Mouse (Mus musculus): ENCODE measurements around the gene Fam173a. TPM values are rescaled to one million over a fixed set of nuclear protein-coding genes. Genes with fewer than 3 reads are reported as not detected.

The Fam173a gene
- total and polyA plus RNA-seq, 2 experiments from 2014 or later: 76.0 to 84.2 TPM

GRCm38 (mm10) chr17:25824362-25825142, 31.9 kb upstream of the Fam173a start:
- Histone ChIP-seq H3K4me3 (ENCODE audit: low read depth, low read length) (peak overlapping the region; percentile 52; the same call in 1 of the 2 replicates), H3K36me3 (ENCODE audit: insufficient read depth) (peaks cover 28% of the 10 kb centered on the region), H3K27me3 (ENCODE audit: insufficient read depth, low read length) (no peaks in the 10 kb centered on the region), H3K27ac (ENCODE audit: low read depth, low read length) (no peak overlapping the region), H3K9me3 (ENCODE audit: low read length) (no peaks in the 10 kb centered on the region), H3K9ac (no peak overlapping the region), H3K4me1 (ENCODE audit: insufficient read depth) (peaks cover 18% of the 10 kb centered on the region), H3K4me2 (ENCODE audit: low read depth) (peak overlapping the region; percentile 96)
- no peak for TF ChIP-seq CTCF (IDR thresholded peaks at IDR 0.05; ENCODE audit: low read depth)
- DNase-seq (no peak), ATAC-seq (no peak)
- 73% methylated on average over 17 of the region's 17 CpGs for WGBS

DNA sequence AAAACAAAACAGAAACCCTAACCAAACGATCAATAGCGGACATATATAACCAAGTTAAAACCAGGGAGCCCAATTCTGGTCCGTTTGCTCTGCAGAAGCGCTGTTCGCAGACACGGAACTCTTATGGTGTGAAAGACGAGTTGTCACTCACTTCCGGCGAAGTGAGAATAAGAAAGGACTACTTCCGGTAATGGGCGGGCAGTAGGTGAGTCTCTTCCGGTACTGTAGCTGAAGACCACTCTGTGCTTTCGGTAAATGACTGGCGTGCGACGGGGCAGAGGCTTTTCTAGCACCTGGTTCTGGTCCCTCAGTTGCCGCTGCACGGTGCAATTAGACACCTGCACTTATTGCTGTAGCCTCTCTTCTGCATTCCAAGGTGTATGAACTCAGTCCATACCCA, 30.8 kb upstream of the Fam173a start, which contains the start of gene Wdr24:
Gene Wdr24, plus strand, starts transcription at position 176 of the 400 bp plus-strand sequence.
- DNase-seq (peak; percentile 93), ATAC-seq (peak; percentile 95)
- Histone ChIP-seq H3K4me3 (ENCODE audit: low read depth, low read length) (peak within 1 kb of the TSS; percentile 52), H3K4me2 (ENCODE audit: low read depth) (peak within 1 kb of the TSS; percentile 96), H3K9ac (peak within 1 kb of the TSS; percentile 69), H3K4me1 (ENCODE audit: insufficient read depth) (peaks cover 16% of the 10 kb centered on the region), H3K27me3 (ENCODE audit: insufficient read depth, low read length) (no peaks in the 10 kb centered on the region), H3K27ac (ENCODE audit: low read depth, low read length) (peak within 1 kb of the TSS; percentile 66), H3K9me3 (ENCODE audit: low read length) (no peaks in the 10 kb centered on the region), H3K36me3 (ENCODE audit: insufficient read depth) (peaks cover 36% of the 10 kb centered on the region)
- 0% methylated on average over 18 of the region's 18 CpGs for WGBS
- TF ChIP-seq CTCF (IDR thresholded peaks at IDR 0.05; ENCODE audit: low read depth): no peak

DNA sequence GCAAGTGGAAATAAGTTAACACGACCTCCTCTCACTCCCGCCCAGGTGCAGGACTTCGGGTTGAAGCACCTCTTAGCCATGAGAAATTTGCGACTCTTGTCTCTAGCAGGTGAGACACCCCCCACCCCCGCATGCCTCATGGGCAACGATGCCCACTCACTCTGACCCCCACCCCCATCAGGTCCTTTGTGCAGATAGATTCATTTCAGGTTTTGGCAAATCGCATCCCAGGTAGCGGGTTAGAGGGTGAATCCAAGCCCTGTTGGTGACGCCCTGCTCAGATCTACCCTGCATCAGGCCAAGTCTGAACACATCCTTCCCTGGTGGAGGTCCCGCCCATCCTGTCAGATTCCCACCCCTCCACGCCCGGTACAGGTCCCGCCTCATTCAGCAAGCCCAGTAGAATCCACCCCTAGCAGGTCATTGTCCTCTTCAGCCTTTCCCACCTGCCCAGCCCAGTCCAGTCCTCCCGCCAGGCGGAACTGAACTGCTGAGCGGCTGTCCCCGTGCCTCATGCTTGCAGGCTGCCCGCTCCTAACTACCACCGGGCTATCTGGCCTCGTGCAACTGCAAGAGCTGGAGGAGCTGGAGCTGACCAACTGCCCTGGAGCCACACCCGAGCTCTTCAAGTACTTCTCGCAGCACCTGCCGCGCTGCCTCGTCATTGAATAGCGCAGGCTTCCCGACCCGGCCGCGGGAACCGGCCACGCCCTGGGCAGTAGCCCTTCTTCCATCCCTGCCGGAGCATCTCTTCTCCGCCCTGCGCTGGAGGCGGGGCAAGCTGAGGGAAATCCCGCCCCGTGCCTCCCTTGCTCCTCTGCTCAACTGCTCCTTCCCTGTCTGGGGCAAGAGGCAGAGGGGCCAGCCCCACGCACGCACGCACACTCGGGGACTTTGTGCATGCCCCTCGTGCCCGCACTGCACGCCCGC, 26.4 kb upstream of the Fam173a start:
- peaks cover 38% of the 10 kb centered on the region for H3K36me3 ChIP-seq (ENCODE audit: insufficient read depth)
- no peak overlapping the region for H3K4me2 ChIP-seq (ENCODE audit: low read depth)
- no peak overlapping the region for H3K27ac ChIP-seq (ENCODE audit: low read depth, low read length)
- TF ChIP-seq CTCF (IDR thresholded peaks at IDR 0.05; ENCODE audit: low read depth): no peak
- DNase-seq (no peak), ATAC-seq (no peak)
- peaks cover 3% of the 10 kb centered on the region; the same call in 1 of the 2 replicates for H3K4me1 ChIP-seq (ENCODE audit: insufficient read depth)
- H3K27me3 ChIP-seq (ENCODE audit: insufficient read depth, low read length): no peaks in the 10 kb centered on the region
- no peak overlapping the region for H3K4me3 ChIP-seq (ENCODE audit: low read depth, low read length)
- no peak overlapping the region for H3K9ac ChIP-seq
- no peaks in the 10 kb centered on the region for H3K9me3 ChIP-seq (ENCODE audit: low read length)
- WGBS: 13% methylated on average over 45 of the region's 46 CpGs

DNA sequence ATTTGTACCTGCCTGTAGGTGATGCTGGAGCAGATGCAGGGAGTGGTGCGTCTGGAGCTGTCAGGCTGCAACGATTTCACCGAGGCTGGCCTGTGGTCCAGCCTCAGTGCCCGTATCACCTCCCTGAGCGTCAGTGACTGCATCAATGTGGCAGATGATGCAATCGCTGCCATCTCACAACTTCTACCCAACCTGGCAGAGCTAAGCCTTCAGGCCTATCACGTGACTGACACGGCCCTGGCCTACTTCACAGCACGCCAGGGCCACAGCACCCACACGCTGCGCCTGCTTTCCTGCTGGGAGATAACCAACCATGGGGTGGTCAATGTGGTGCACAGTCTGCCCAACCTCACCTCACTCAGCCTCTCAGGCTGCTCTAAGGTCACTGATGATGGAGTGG, 25.0 kb upstream of the Fam173a start:
- Histone ChIP-seq H3K4me1 (ENCODE audit: insufficient read depth) (peaks cover 10% of the 10 kb centered on the region; the same call in 1 of the 2 replicates), H3K4me2 (ENCODE audit: low read depth) (no peak overlapping the region), H3K9ac (no peak overlapping the region), H3K27ac (ENCODE audit: low read depth, low read length) (no peak overlapping the region), H3K36me3 (ENCODE audit: insufficient read depth) (peaks cover 38% of the 10 kb centered on the region), H3K9me3 (ENCODE audit: low read length) (no peaks in the 10 kb centered on the region), H3K27me3 (ENCODE audit: insufficient read depth, low read length) (no peaks in the 10 kb centered on the region), H3K4me3 (ENCODE audit: low read depth, low read length) (no peak overlapping the region)
- no peak for TF ChIP-seq CTCF (IDR thresholded peaks at IDR 0.05; ENCODE audit: low read depth)
- DNase-seq (no peak), ATAC-seq (no peak)
- WGBS: 88% methylated on average over 11 of the region's 11 CpGs

- Histone ChIP-seq H3K9ac (peak overlapping the region; percentile 41), H3K4me2 (ENCODE audit: low read depth) (peak overlapping the region; percentile 38), H3K27ac (ENCODE audit: low read depth, low read length) (peak overlapping the region; percentile 57), H3K27me3 (ENCODE audit: insufficient read depth, low read length) (no peaks in the 10 kb centered on the region), H3K9me3 (ENCODE audit: low read length) (no peaks in the 10 kb centered on the region), H3K4me3 (ENCODE audit: low read depth, low read length) (no peak overlapping the region), H3K4me1 (ENCODE audit: insufficient read depth) (peaks cover 24% of the 10 kb centered on the region), H3K36me3 (ENCODE audit: insufficient read depth) (peaks cover 22% of the 10 kb centered on the region)
- ATAC-seq (peak; percentile 38), DNase-seq (peak; percentile 65)
- 3% methylated on average over 20 of the region's 20 CpGs for WGBS
- TF ChIP-seq CTCF (IDR thresholded peaks at IDR 0.05; ENCODE audit: low read depth): peak; percentile 67
These were observed 20.8 kb upstream of the Fam173a start for GRCm38 (mm10) chr17:25813471-25813870.

DNA sequence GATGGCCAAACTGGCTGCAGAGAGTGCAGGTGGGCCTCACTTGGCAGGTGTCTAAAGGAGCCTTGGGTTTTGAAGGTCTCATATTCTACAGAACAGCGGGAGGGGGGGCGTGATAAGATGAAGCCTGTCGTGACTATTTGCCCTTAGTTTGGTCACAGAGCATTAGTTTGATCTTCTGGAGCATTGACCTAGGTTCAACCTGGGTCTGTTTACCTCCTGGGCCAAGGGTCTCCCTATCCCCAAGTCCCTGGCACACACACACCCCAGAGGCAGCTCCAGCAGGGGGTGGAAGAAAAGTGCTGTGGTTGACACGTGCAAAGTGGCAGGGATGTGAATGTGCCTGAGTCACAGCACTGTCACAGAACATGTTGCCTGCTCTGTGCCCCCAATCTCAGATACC, 18.2 kb upstream of the Fam173a start:
- no peak overlapping the region; the same call in 1 of the 2 replicates for H3K4me3 ChIP-seq (ENCODE audit: low read depth, low read length)
- no peaks in the 10 kb centered on the region for H3K9me3 ChIP-seq (ENCODE audit: low read length)
- H3K4me2 ChIP-seq (ENCODE audit: low read depth): peak overlapping the region; percentile 65; the same call in 1 of the 2 replicates
- no peaks in the 10 kb centered on the region for H3K27me3 ChIP-seq (ENCODE audit: insufficient read depth, low read length)
- 72% methylated on average over 4 of the region's 4 CpGs for WGBS
- no peak for ATAC-seq
- H3K4me1 ChIP-seq (ENCODE audit: insufficient read depth): peaks cover 29% of the 10 kb centered on the region
- H3K27ac ChIP-seq (ENCODE audit: low read depth, low read length): no peak overlapping the region
- no peak for DNase-seq
- no peak overlapping the region for H3K9ac ChIP-seq
- H3K36me3 ChIP-seq (ENCODE audit: insufficient read depth): no peaks in the 10 kb centered on the region
- no peak for TF ChIP-seq CTCF (IDR thresholded peaks at IDR 0.05; ENCODE audit: low read depth)

All from forebrain, postnatal 0 days (tissue).